Mouse (Mus musculus) spleen, postnatal 0 days (tissue): ENCODE measurements around the gene Hspa4l. TPM values are rescaled to one million over a fixed set of nuclear protein-coding genes. Genes with fewer than 3 reads are reported as not detected.

Source experiments
- polyA plus RNA-seq: library from polyadenylated mRNA; unstranded; fragments of >200 nt; fragmentation: Nextera tagmentation; extraction: Ambion mirVana; gene quantifications from 2 replicates; pipeline ENCODE4 v1.2.1, GENCODE M21; 2015

Gene Hspa4l
- 16.4 and 16.8 TPM in 2 replicates for polyA plus RNA-seq

DNA sequence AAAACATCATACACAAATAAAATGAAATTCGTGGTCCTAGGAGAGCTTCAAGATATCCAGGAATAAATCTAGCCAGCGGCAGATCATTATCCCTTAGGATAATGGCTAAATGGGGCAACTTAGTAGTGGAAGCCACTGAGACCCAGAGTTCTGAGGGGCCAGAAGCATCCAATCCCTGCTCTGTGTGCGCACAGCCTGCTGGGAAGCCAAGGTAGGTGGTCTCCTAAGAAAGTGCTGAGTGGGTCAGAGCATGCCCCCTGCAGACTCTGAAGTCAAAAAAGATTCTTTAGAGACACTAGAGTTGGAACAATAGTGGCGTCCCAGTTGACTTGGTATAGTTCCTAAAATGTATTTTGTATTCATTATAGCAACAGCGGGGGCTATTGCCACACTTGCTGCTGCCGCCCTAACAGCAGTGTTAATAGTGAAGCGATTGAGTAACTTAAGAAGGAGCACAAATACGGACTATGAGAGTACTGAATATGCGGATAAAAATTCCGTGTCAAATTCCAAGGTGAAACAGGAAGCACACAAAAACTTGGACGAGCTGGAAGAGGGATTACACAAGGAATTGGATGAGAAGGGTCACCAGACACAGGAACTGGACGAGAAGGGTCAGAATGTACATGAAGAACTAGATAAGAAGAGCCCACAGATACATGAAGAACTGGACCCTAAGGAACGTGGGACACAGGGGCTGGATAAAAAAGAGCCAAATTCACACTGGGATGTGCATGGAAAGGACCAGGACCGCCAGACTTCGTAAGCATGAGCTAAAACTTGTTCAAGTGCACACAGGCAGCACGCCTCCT lies at the start of gene Hspa4l:
Gene Hspa4l (plus strand): TSS at position 472 of the 812 bp plus-strand sequence.

GRCm38 (mm10) chr3:40708655-40709054 lies 35.6 kb upstream of the Hspa4l start, which contains the start of gene Slc25a31:
Gene Slc25a31, plus strand, starts transcription at chr3:40708855.

GRCm38 (mm10) chr3:40799530-40800372 lies 55.5 kb downstream of the Hspa4l start, which contains the start of gene Plk4:
Gene Plk4, plus strand, starts transcription at chr3:40800019.

Other genes starting within 250 kb of the Hspa4l start
- 0.73 and 0.89 TPM in 2 replicates for gene Intu, start 213.2 kb upstream of the Hspa4l start, polyA plus RNA-seq
- 0.08 and 0.10 TPM in 2 replicates for gene Slc25a31, start 35.6 kb upstream of the Hspa4l start, polyA plus RNA-seq
- 39.2 and 43.2 TPM in 2 replicates for gene Plk4, start 55.5 kb downstream of the Hspa4l start, polyA plus RNA-seq
- gene Mfsd8, start 102.4 kb downstream of the Hspa4l start, polyA plus RNA-seq, result 5.5 and 6.3 TPM in 2 replicates
- 5.6 and 6.1 TPM in 2 replicates for gene Abhd18, start 102.5 kb downstream of the Hspa4l start, polyA plus RNA-seq
- 0.07 TPM in 2 replicates for gene 1700034I23Rik, start 158.0 kb downstream of the Hspa4l start, polyA plus RNA-seq
- 10.5 and 10.9 TPM in 2 replicates for gene Larp1b, start 205.3 kb downstream of the Hspa4l start, polyA plus RNA-seq